ENCODE assay signal across 28 mouse cellular contexts in genomic region chr13:56084146-56084905, GRCm38 (mm10). TPM values are rescaled to one million over a fixed set of nuclear protein-coding genes. Genes with fewer than 3 reads are reported as not detected.
A peak's percentile ranks its signal among the peaks of the same experiment; 100 is the strongest.
DNase-seq lines count a peak whose midpoint lies in the region; ATAC-seq and TF ChIP-seq lines count a peak whose summit lies in the region.
"Had no signal": no experiment of that assay in that cellular context is flagged by ENCODE, and none has a peak within 500 bp of the region (broad histone marks: within the 10 kb centered on the region; RNA-seq: fewer than 3 reads in every experiment).

No protein-coding gene starts in this region.

- intact Hi-C loops in heart, postnatal 14 days (cut with DNase I) = no loop called here

- no peak for TF ChIP-seq CTCF in lung, adult 2 months (IDR thresholded peaks at IDR 0.05; ENCODE audit: insufficient read depth, low read length)

- 0 out of 2 replicates have a peak, but pooled peaks have one; percentile 15 for ATAC-seq in megakaryocyte progenitor cell, adult 5-6 weeks (replicated peaks; ENCODE audit: poor library complexity)
- ATAC-seq: forebrain, embryonic 15.5 days; intestine, postnatal 0 days had no signal

- no peaks in the 10 kb centered on the region; the same call in 1 of the 2 replicates for H3K4me1 ChIP-seq in lung, adult 2 months (ENCODE audit: control insufficient read depth, insufficient read depth, low read length)
- H3K4me1 ChIP-seq: forebrain, embryonic 10.5 days; liver, embryonic 13.5 days; midbrain, embryonic 12.5 days had no signal

- H3K4me3 ChIP-seq in lung, adult 2 months (replicated peaks; ENCODE audit: extremely low read depth, low read depth, low read length) = no peak overlapping the region
- H3K4me3 ChIP-seq: embryonic facial prominence, embryonic 13.5 days; forebrain, embryonic 10.5 days; forebrain, embryonic 15.5 days; heart, embryonic 13.5 days; hindbrain, embryonic 13.5 days; limb, embryonic 10.5 days; limb, embryonic 15.5 days; liver, embryonic 13.5 days; megakaryocyte, embryonic 14.5 days; midbrain, embryonic 12.5 days; neural tube, embryonic 15.5 days had no signal

- no peak for TF ChIP-seq POLR2A in lung, adult 2 months (IDR thresholded peaks at IDR 0.05; ENCODE audit: borderline replicate concordance, extremely low read depth, low read depth, low read length)

- peak; percentile 30 to 43 for DNase-seq in heart, postnatal 14 days
- no peak for DNase-seq in heart, adult 8-10 months (ENCODE audit: low spot score)
- peak; percentile 39 for DNase-seq in lung, adult 2 months
- peak; percentile 43 for DNase-seq in lung, postnatal 10 days
- DNase-seq in thymus, postnatal 14 days = no peak
- DNase-seq: adrenal gland, postnatal 25 days; B cell, adult 2 months; cerebellum, adult 18-20 months; cerebellum, postnatal 10 days; gastrocnemius, postnatal 25 days; kidney, adult 9 months; kidney, postnatal 10 days; liver, embryonic 13.5 days; lung, embryonic 14.5 days; retina, postnatal 1 day; right cerebral cortex, postnatal 14 days had no signal

- WGBS in lung, adult 2 months = 67% methylated on average over 20 of the region's 20 CpGs

RNA-seq across cellular contexts. Expression of gene H2afy, which starts 51.8 kb away (rescaled TPM):
- 10 to 100 TPM; 68.3 to 68.5 TPM for total RNA-seq in heart, postnatal 14 days (2021)
- total RNA-seq in heart, adult 8-10 months (2022) = 10 to 100 TPM; 39.0 to 48.2 (median 45.6) TPM
- 85.2 and 110 TPM in 2 replicates for polyA plus RNA-seq in lung, adult 2 months (2012; rRNA removed)
- total RNA-seq in megakaryocyte progenitor cell, adult 5-6 weeks (2015) = 720 and 754 TPM in 2 replicates
- total RNA-seq in megakaryocyte progenitor cell, adult 5-6 weeks (2017) = 1,515 and 1,537 TPM in 2 replicates

Comparison
In these comparisons a context has a peak if more than half of its experiments do, and no peak if none do; other contexts are left out.
1. DNase-seq: peak in heart, postnatal 14 days (2 of 2), lung, adult 2 months (single experiment) and lung, postnatal 10 days (single experiment); none in heart, adult 8-10 months (single experiment) and thymus, postnatal 14 days (single experiment).
2. RNA of gene H2afy, which starts 51.8 kb away (total RNA-seq): 720 to 1,537 TPM in megakaryocyte progenitor cell, adult 5-6 weeks; 68.3 to 68.5 TPM in heart, postnatal 14 days and 39.0 to 48.2 TPM in heart, adult 8-10 months; every median in the first group is over 10 times any median in the second.